Mouse (Mus musculus): ENCODE measurements around the gene Vmac.

Gene Vmac

DNA sequence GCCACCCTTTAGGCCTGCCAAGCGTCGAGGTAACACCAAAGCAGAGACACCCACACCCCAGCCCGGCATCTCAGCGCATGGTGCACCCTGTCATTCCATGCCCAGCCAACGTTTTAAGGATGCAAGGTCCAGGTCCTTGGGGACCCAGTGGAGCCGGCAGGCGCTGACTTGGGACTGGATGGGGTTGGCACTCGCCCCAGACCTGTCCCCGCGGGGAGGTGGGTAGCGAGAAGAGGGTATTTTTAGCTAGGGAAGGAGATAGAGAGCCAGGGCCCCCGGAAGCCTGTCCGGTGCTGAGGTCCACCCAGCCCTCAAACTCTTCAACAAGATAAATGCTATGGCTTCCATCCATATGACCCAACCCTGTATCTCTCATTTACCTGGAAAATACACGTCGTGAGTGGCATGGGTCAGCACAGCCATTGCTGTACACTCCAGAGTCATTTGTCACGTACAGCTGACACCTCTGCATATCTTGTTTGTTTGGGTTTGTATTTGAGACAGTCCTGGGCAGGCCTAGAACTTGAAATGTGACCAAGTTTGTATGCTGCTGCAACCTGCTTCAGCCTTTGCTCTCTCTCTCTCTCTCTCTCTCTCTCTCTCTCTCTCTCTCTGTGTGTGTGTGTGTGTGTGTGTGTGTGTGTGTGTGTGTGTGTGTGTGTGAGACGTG lies 22.4 kb upstream of the Vmac start:
- in situ Hi-C loops (cut with MseI, MboI) = no loop called here

DNA sequence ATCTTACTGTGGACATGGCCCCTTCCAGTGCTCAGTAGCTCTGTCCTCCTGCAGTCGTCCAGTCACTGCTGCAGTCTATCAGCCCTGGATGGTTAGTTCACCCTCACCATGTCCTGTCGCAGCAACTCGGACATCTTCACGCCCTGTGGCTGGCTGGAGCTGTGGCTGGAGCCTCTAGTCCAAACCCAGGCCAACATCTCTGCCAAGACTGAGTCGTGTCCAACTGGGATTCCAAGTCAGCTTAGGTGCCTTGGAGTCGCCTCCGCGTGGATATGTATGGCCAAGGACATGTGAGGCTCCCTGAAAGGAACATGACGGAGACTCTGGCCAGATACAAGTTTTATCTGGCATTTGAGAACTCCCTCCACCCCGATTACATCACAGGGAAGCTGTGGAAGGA lies 20.4 kb upstream of the Vmac start:
- in situ Hi-C loops (cut with MseI, MboI) = no loop called here

GRCm38 (mm10) chr17:56736534-56736933 lies 18.7 kb upstream of the Vmac start:
- in situ Hi-C loops (cut with MseI, MboI) = no loop called here

GRCm38 (mm10) chr17:56729656-56730055 lies 11.8 kb upstream of the Vmac start:
- in situ Hi-C loops (cut with MseI, MboI) = no loop called here

DNA sequence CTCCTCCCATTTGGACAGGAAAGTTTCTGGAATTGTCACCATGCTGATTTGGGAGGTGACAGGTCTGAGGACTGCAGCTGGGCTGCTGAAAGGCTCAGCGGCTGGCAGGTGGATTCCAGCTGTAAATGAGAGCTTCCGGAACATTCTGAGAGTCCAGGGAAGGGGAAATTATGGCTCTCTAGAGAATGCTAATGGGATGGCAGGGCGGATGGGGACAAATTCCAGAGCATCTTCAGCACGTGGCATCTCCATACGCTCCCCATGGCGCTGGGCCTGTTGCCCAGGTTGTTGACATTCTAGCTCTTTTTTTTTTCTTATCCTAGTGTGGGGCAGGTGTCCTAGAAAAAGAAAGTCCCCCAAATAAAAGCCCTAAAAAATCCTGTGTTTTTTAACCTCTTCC lies 11.3 kb upstream of the Vmac start:
- in situ Hi-C loops (cut with MseI, MboI) = no loop called here

- in situ Hi-C loops (cut with MseI, MboI) = no loop called here
Measured at GRCm38 (mm10) chr17:56728117-56728516, 10.3 kb upstream of the Vmac start.

- in situ Hi-C loops (cut with MseI, MboI) = no loop called here
Measured at GRCm38 (mm10) chr17:56727659-56728058, 9.8 kb upstream of the Vmac start.

GRCm38 (mm10) chr17:56727029-56727649 lies 9.3 kb upstream of the Vmac start:
- in situ Hi-C loops (cut with MseI, MboI) = no loop called here

DNA sequence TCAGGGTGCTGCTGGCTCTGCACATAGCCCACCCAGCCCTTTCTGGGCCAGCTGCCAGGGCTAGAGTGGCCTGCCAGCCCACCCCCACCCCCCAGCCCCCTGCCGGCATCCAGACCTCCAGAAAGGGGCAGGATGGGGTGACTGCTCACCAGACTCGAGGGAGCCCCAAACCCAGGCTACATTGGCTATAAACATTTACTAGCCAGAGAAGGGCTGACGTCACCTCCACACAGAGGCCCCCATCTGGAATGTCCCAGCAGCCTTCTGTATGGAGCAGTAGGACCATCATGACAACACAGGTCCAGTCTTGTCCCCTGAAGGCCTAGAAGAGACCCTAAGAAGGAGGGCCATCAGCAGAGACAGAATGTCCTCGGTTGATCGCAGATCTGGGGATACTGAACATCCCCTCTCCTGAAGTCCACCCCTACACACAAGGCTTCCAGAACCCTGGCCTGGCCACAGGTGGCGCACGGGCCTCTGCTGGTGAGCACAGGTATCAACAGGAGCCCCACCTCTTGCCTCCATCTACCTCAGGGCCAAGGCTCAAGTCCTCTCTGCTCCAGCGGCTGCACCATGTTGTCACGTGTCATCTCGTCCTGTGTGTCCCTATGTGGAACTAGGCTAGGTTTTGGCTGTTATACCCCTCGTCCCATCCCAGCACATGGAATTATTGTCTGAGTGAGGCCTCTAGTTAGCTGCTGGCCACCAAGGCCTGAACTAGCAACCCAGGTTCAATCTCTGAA lies 5.8 kb upstream of the Vmac start:
- in situ Hi-C loops (cut with MseI, MboI) = no loop called here

DNA sequence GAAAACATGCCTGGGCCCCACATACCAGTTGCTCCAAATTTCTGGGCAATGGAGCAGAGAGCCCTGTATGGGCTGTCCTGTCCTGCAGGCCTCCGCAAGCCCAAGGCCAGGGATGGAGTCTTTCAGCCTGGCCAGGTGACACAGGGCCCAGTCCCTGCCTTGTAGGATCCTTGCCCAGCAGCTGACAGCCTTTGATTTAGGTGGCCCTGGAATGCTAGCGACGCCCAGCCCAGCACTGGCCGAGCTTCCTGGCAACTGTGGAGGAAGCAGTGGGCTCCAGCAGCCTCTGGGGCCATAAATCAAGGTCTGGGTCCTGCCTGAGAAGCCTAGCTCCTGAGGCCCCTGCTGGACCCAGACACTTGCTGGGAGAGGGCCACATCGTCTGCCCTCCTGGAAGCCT lies 4.6 kb upstream of the Vmac start:
- in situ Hi-C loops (cut with MseI, MboI) = no loop called here

DNA sequence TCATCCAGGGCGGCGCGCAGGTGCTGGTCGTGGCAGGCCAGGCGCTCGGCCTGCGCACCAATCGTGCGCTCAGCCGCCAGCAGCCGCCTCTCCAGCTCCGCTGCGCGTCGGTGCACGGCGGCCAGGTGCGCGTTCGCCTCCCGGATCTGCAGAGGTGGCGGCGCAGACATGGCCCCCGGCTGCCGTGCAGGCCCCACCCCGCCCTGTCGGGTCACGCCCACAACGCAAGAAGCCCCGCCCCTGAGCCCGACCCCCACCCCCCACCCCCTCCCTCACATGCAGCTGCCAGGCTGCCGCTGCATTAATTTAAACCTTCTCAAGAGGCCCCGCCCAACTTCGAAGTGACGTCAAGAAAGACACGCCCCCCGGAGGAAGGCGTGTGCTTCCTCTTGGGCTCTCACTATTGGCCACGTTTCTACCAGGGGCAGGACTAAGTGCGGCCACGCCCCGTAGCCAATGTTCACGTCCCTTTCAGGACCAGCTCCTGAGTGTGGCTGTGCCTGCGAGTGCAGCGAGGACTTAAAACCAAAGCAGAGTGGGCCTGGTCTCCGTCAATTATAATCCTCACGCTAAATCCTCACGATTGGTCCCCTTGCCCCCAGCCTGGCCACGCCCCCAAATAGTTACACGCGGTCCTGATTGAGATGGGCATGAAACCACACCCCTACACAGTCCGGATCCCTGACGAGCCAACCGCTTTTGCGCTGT lies 1.0 kb downstream of the Vmac start:
- in situ Hi-C loops (cut with MseI, MboI) = no loop called here

DNA sequence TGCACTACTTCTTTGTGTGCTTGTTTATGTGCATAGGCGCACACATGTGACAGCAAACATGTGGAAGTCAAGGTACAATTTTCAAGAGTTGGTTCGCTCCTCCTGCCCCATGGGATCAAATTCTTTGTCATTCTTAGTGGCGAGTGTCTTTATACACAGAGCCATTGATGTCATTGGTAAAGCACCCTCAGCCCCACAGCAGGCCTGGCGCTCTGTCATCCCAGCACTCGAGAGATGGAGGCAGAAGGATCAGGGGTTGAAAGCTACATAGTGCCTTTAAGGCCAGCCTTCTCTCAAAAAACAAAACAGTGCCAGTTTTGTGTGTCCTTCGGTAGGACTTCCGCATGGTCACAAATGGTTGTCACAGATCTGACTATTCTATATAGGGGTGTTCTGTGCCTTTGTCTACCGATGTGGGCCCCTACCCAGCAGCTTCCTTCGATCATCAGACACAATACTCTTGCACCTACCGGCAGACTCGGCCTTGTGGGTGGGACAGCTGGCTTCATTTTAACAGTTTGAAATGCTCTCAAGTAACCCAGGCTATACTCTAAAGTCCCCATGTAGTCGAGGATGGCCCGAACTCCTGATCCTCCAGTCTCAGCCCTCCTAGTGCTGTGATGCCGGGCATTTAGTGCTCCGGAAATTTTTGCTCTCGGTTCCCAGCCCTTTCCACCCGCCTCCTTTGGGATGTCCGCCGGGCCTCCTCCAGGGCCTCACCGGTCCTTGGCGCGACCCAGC lies 1.7 kb downstream of the Vmac start:
- in situ Hi-C loops (cut with MseI, MboI) = no loop called here

DNA sequence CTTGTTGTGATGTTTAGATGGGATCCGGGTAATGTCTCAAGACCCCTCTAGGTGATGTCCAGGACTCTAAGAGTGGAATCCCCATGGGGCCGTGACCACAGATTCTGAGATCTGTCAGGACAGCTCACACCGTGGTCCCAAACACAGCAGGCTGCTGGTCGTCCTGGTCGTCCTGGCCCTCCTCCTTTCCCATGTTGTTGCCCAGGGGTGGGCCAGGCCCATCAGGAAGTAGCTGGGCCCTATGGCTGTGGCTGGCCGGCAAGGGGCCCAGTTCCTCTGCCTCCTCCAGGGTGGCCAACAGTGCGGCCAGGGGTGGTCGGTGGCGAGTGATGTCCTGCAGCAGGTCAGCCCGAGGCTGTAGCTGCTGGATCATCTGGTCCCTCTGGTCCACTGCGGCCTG lies 2.5 kb downstream of the Vmac start:
- in situ Hi-C loops (cut with MseI, MboI) = no loop called here

DNA sequence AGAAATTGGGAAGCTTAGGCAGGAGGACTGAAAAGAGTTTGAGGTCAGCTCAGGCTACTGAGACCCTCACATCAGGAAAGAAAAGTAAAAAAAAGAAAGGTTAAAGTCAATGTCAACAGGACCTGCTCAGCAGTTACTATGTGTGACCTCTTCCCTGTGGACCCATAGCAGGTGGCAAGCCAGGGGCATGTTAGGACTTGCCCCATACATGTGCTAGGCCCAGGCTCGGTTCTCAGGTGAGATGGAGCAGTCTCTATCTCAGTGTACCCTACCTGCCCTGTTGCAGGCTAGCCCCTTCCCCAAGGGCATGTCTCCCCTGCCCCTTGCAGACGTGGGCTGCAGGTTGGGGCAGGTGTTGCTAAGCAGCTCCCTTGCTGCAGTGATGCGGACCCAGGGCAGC lies 8.1 kb downstream of the Vmac start:
- in situ Hi-C loops (cut with MseI, MboI) = no loop called here

GRCm38 (mm10) chr17:56708692-56709091 lies 9.1 kb downstream of the Vmac start:
- in situ Hi-C loops (cut with MseI, MboI) = no loop called here

DNA sequence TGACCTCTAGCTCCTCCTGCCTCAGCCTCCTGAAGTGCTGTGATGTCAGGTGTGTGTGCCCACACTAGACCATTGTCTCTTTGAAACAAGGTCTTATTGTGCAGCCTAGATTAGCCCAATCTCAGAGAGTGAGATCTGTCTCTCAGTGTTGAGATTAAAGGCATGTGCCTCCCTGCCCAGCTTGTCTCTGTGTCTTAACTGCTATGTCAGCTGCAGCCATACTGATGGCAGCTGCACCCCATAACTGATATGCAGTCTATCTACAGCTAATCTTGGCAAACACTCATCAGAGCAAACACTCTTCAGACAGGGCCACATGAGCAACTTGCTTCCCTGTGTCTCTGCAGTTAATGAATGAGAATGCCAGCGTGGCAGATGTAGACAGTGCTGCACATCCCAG lies 11.3 kb downstream of the Vmac start:
- in situ Hi-C loops (cut with MseI, MboI) = no loop called here

- in situ Hi-C loops (cut with MseI, MboI) = no loop called here
Measured at GRCm38 (mm10) chr17:56703038-56703437, 14.8 kb downstream of the Vmac start.

DNA sequence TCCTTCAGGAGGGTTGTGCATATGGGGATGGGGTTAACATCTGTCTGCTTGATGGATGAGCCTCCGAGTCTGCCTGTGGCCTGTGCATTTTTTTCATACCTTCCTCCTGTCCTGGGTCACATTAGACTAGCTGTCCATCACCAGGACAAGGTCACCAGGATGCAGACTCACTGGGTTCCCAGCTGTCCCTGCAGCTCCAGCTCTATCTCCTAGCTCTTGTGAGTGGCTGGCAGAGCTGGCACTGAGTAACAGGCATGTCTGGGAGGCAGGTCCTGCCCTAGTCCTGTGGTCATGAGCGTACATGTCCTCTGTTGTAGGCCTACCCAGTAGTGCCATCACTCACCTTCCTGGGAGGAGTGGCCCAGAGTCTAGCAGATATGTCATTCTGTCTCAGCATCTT lies 17.4 kb downstream of the Vmac start:
- in situ Hi-C loops (cut with MseI, MboI) = no loop called here

DNA sequence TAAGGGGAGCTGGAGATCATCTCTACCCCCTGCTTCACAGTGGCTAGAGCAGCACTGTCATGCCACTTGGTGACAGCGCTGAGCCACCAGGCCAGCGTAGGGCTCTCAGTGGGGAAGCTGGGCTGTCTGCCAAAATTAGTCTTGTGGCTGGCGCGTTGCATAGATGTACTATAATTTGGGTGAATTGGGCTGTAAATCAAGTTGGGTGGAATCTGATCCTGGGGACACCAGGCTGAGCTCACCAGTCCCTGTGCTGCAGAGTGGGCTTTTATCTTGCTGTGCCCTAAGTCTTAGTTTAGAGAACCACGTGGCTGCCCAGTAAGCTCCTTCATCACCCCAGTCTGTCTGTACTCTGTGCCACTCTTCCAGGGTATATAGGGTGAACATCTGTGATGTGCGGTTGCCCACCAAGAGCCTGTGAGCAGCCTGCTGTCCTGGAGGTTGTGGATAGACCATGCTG lies 23.9 kb downstream of the Vmac start:
- in situ Hi-C loops (cut with MseI, MboI) = no loop called here

- in situ Hi-C loops (cut with MseI, MboI) = no loop called here
Measured at GRCm38 (mm10) chr17:56693395-56693794, 24.4 kb downstream of the Vmac start.

DNA sequence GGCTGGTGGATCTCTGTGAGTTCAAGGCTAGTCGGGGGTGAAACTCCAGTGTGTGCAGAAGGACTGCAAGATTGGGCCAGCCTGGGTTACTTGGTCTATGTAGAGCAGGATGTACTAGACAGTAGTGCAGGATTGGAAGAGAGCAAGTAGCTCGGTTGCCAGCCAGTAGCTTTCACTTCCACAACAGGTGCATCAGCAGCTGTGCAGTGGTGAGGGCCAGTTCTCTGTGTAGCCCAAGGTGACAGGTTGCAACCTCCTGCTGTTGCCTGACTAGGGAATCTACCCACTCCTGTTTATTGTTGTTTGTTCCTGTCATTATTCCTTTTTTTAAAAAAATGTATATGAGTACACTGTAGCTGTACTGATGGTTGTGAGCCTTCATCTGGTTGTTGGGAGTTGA lies 29.1 kb downstream of the Vmac start:
- in situ Hi-C loops (cut with MseI, MboI) = no loop called here

- in situ Hi-C loops (cut with MseI, MboI) = no loop called here
Measured at GRCm38 (mm10) chr17:56688045-56688444, 29.8 kb downstream of the Vmac start.
